Mouse (Mus musculus): ENCODE data around the gene Slc25a34.

GRCm38 (mm10) chr4:141576877-141577276 is 46.7 kb downstream of the Slc25a34 start:
- TF ChIP-seq TCF3 (IDR thresholded peaks at IDR 0.05; ENCODE audit: insufficient read length, low read depth) = no peak
- no peak for TF ChIP-seq TCF12 (IDR thresholded peaks at IDR 0.05; ENCODE audit: insufficient read depth, poor library complexity, severe bottlenecking)
- TF ChIP-seq POLR2A (IDR thresholded peaks at IDR 0.05; ENCODE audit: insufficient read length, low read depth) = no peak
- no peak for TF ChIP-seq REST (IDR thresholded peaks at IDR 0.05; ENCODE audit: insufficient read depth, insufficient read length)
- no peak for TF ChIP-seq MAX (IDR thresholded peaks at IDR 0.05; ENCODE audit: low read depth)
- TF ChIP-seq MYOD1 (IDR thresholded peaks at IDR 0.05; ENCODE audit: control insufficient read depth in 1 of 3, insufficient read length in 2 of 3, low read depth in 2 of 3) = no peak
- TF ChIP-seq SRF (IDR thresholded peaks at IDR 0.05; ENCODE audit: control insufficient read depth, insufficient read length, low read depth) = no peak
- no peak for TF ChIP-seq POLR2AphosphoS2 (IDR thresholded peaks at IDR 0.05; ENCODE audit: insufficient read length, low read depth)

All from myocyte (in vitro differentiated cells).